Mouse (Mus musculus) adrenal gland, adult 8-10 months (tissue): ENCODE results near the gene Tfap2c. TPM values are rescaled to one million over a fixed set of nuclear protein-coding genes. Genes with fewer than 3 reads are reported as not detected.

Experiments used
- total RNA-seq, 4 experiments: library from RNA; stranded (reverse); gene quantifications; 2 replicates each; pipeline ENCODE4 v1.2.4; 2022

Tfap2c gene
- total RNA-seq, 4 experiments from 2014 or later: not detected

Other genes starting within 250 kb of the Tfap2c start
- 10 to 100 TPM; 28.5 to 34.3 (median 29.9) TPM for gene Fam210b, start 204.0 kb upstream of the Tfap2c start, total RNA-seq
- 1 to 10 TPM; 1.8 to 3.2 (median 2.5) TPM for gene Aurka, start 179.1 kb upstream of the Tfap2c start, total RNA-seq
- gene Cstf1, start 178.9 kb upstream of the Tfap2c start, total RNA-seq: 10 to 100 TPM; 29.3 to 35.3 (median 33.4) TPM
- gene Cass4, start 155.8 kb upstream of the Tfap2c start, total RNA-seq: under 1 TPM in 3 of 4 experiments, not detected in 1; 0.12 to 0.25 (median 0.19) TPM
- gene Rtf2, start 109.0 kb upstream of the Tfap2c start, total RNA-seq: 10 to 100 TPM; 77.2 to 92.4 (median 82.4) TPM
- not detected for gene Gcnt7, start 91.0 kb upstream of the Tfap2c start, total RNA-seq
- under 1 TPM in 1 of 4 experiments, not detected in 3; 0.38 TPM for gene Fam209, start 77.1 kb upstream of the Tfap2c start, total RNA-seq